Mouse (Mus musculus): ENCODE measurements around the gene Tmod1.

GRCm38 (mm10) chr4:46097591-46097990, 58.9 kb downstream of the Tmod1 start:
- TF ChIP-seq CTCF (IDR thresholded peaks at IDR 0.05; ENCODE audit: low read depth) (no peak), EP300 (IDR thresholded peaks at IDR 0.05; ENCODE audit: low read depth) (no peak)
